Mouse (Mus musculus): Measurements from ENCODE around the gene Doc2a. TPM values are rescaled to one million over a fixed set of nuclear protein-coding genes. Genes with fewer than 3 reads are reported as not detected.

Doc2a gene
- 0.11 TPM for polyA plus RNA-seq (2014; fragmentation: Illumina TruSeq; extraction: RNeasy Lipid Tissue Mini Kit (QIAGEN cat#74804); ENCODE audit: insufficient read depth, low read depth, low replicate concordance)

GRCm38 (mm10) chr7:126847116-126847420 is at the start of gene Doc2a:
Gene Doc2a (plus strand): TSS chr7:126847416.

GRCm38 (mm10) chr7:126831539-126831938 is 15.7 kb upstream of the Doc2a start, which contains the start of gene 4930451I11Rik:
Gene 4930451I11Rik (minus strand): TSS chr7:126831639.

GRCm38 (mm10) chr7:126861429-126862130 is 14.4 kb downstream of the Doc2a start, which contains the start of gene Hirip3:
Gene Hirip3 (plus strand): TSS chr7:126861972.

GRCm38 (mm10) chr7:126862147-126862784 is 15.1 kb downstream of the Doc2a start, which contains the start of gene Ino80e:
Gene Ino80e (minus strand): TSS chr7:126862377.

GRCm38 (mm10) chr7:126884286-126885164 is 37.3 kb downstream of the Doc2a start, which contains the start of gene Taok2:
Gene Taok2 (minus strand): TSS chr7:126884703.

Other genes with a start within 250 kb of the Doc2a start
- 293 TPM for gene Nupr1, start 216.6 kb upstream of the Doc2a start, polyA plus RNA-seq (2014; fragmentation: Illumina TruSeq; extraction: RNeasy Lipid Tissue Mini Kit (QIAGEN cat#74804); ENCODE audit: insufficient read depth, low read depth, low replicate concordance)
- 42.0 TPM for gene Sgf29, start 198.1 kb upstream of the Doc2a start, polyA plus RNA-seq (2014; fragmentation: Illumina TruSeq; extraction: RNeasy Lipid Tissue Mini Kit (QIAGEN cat#74804); ENCODE audit: insufficient read depth, low read depth, low replicate concordance)
- gene Sult1a1, start 171.0 kb upstream of the Doc2a start, polyA plus RNA-seq (2014; fragmentation: Illumina TruSeq; extraction: RNeasy Lipid Tissue Mini Kit (QIAGEN cat#74804); ENCODE audit: insufficient read depth, low read depth, low replicate concordance): 90.2 TPM
- 50.0 TPM for gene Bola2, start 152.0 kb upstream of the Doc2a start, polyA plus RNA-seq (2014; fragmentation: Illumina TruSeq; extraction: RNeasy Lipid Tissue Mini Kit (QIAGEN cat#74804); ENCODE audit: insufficient read depth, low read depth, low replicate concordance)
- gene Slx1b, start 151.6 kb upstream of the Doc2a start, polyA plus RNA-seq (2014; fragmentation: Illumina TruSeq; extraction: RNeasy Lipid Tissue Mini Kit (QIAGEN cat#74804); ENCODE audit: insufficient read depth, low read depth, low replicate concordance): 7.2 TPM
- gene Coro1a, start 139.6 kb upstream of the Doc2a start, polyA plus RNA-seq (2014; fragmentation: Illumina TruSeq; extraction: RNeasy Lipid Tissue Mini Kit (QIAGEN cat#74804); ENCODE audit: insufficient read depth, low read depth, low replicate concordance): 175 TPM
- gene Mapk3, start 87.8 kb upstream of the Doc2a start, polyA plus RNA-seq (2014; fragmentation: Illumina TruSeq; extraction: RNeasy Lipid Tissue Mini Kit (QIAGEN cat#74804); ENCODE audit: insufficient read depth, low read depth, low replicate concordance): 260 TPM
- gene Gdpd3, start 81.1 kb upstream of the Doc2a start, polyA plus RNA-seq (2014; fragmentation: Illumina TruSeq; extraction: RNeasy Lipid Tissue Mini Kit (QIAGEN cat#74804); ENCODE audit: insufficient read depth, low read depth, low replicate concordance): 7.1 TPM
- gene Ypel3, start 70.5 kb upstream of the Doc2a start, polyA plus RNA-seq (2014; fragmentation: Illumina TruSeq; extraction: RNeasy Lipid Tissue Mini Kit (QIAGEN cat#74804); ENCODE audit: insufficient read depth, low read depth, low replicate concordance): 159 TPM
- gene Tbx6, start 65.9 kb upstream of the Doc2a start, polyA plus RNA-seq (2014; fragmentation: Illumina TruSeq; extraction: RNeasy Lipid Tissue Mini Kit (QIAGEN cat#74804); ENCODE audit: insufficient read depth, low read depth, low replicate concordance): 1.3 TPM
- 98.9 TPM for gene Ppp4c, start 54.9 kb upstream of the Doc2a start, polyA plus RNA-seq (2014; fragmentation: Illumina TruSeq; extraction: RNeasy Lipid Tissue Mini Kit (QIAGEN cat#74804); ENCODE audit: insufficient read depth, low read depth, low replicate concordance)
- gene Fam57b, start 49.7 kb upstream of the Doc2a start, polyA plus RNA-seq (2014; fragmentation: Illumina TruSeq; extraction: RNeasy Lipid Tissue Mini Kit (QIAGEN cat#74804); ENCODE audit: insufficient read depth, low read depth, low replicate concordance): 1.8 TPM
- gene 4930451I11Rik, start 15.8 kb upstream of the Doc2a start, polyA plus RNA-seq (2014; fragmentation: Illumina TruSeq; extraction: RNeasy Lipid Tissue Mini Kit (QIAGEN cat#74804); ENCODE audit: insufficient read depth, low read depth, low replicate concordance): not detected
- 7.5 TPM for gene Hirip3, start 14.6 kb downstream of the Doc2a start, polyA plus RNA-seq (2014; fragmentation: Illumina TruSeq; extraction: RNeasy Lipid Tissue Mini Kit (QIAGEN cat#74804); ENCODE audit: insufficient read depth, low read depth, low replicate concordance)
- gene Ino80e, start 15.0 kb downstream of the Doc2a start, polyA plus RNA-seq (2014; fragmentation: Illumina TruSeq; extraction: RNeasy Lipid Tissue Mini Kit (QIAGEN cat#74804); ENCODE audit: insufficient read depth, low read depth, low replicate concordance): 48.2 TPM
- gene Taok2, start 37.3 kb downstream of the Doc2a start, polyA plus RNA-seq (2014; fragmentation: Illumina TruSeq; extraction: RNeasy Lipid Tissue Mini Kit (QIAGEN cat#74804); ENCODE audit: insufficient read depth, low read depth, low replicate concordance): 60.3 TPM
- gene Tmem219, start 75.5 kb downstream of the Doc2a start, polyA plus RNA-seq (2014; fragmentation: Illumina TruSeq; extraction: RNeasy Lipid Tissue Mini Kit (QIAGEN cat#74804); ENCODE audit: insufficient read depth, low read depth, low replicate concordance): 57.2 TPM
- 6.6 TPM for gene Kctd13, start 81.5 kb downstream of the Doc2a start, polyA plus RNA-seq (2014; fragmentation: Illumina TruSeq; extraction: RNeasy Lipid Tissue Mini Kit (QIAGEN cat#74804); ENCODE audit: insufficient read depth, low read depth, low replicate concordance)
- not detected for gene Asphd1, start 102.2 kb downstream of the Doc2a start, polyA plus RNA-seq (2014; fragmentation: Illumina TruSeq; extraction: RNeasy Lipid Tissue Mini Kit (QIAGEN cat#74804); ENCODE audit: insufficient read depth, low read depth, low replicate concordance)
- gene Sez6l2, start 103.1 kb downstream of the Doc2a start, polyA plus RNA-seq (2014; fragmentation: Illumina TruSeq; extraction: RNeasy Lipid Tissue Mini Kit (QIAGEN cat#74804); ENCODE audit: insufficient read depth, low read depth, low replicate concordance): 0.34 TPM
- gene Cdipt, start 128.5 kb downstream of the Doc2a start, polyA plus RNA-seq (2014; fragmentation: Illumina TruSeq; extraction: RNeasy Lipid Tissue Mini Kit (QIAGEN cat#74804); ENCODE audit: insufficient read depth, low read depth, low replicate concordance): 102 TPM
- 4.1 TPM for gene Cdiptos, start 128.7 kb downstream of the Doc2a start, polyA plus RNA-seq (2014; fragmentation: Illumina TruSeq; extraction: RNeasy Lipid Tissue Mini Kit (QIAGEN cat#74804); ENCODE audit: insufficient read depth, low read depth, low replicate concordance)
- gene Mvp, start 167.2 kb downstream of the Doc2a start, polyA plus RNA-seq (2014; fragmentation: Illumina TruSeq; extraction: RNeasy Lipid Tissue Mini Kit (QIAGEN cat#74804); ENCODE audit: insufficient read depth, low read depth, low replicate concordance): 46.3 TPM
- not detected for gene Pagr1b, start 169.1 kb downstream of the Doc2a start, polyA plus RNA-seq (2014; fragmentation: Illumina TruSeq; extraction: RNeasy Lipid Tissue Mini Kit (QIAGEN cat#74804); ENCODE audit: insufficient read depth, low read depth, low replicate concordance)
- 10.9 TPM for gene Pagr1a, start 169.9 kb downstream of the Doc2a start, polyA plus RNA-seq (2014; fragmentation: Illumina TruSeq; extraction: RNeasy Lipid Tissue Mini Kit (QIAGEN cat#74804); ENCODE audit: insufficient read depth, low read depth, low replicate concordance)
- gene Gm42742, start 173.7 kb downstream of the Doc2a start, polyA plus RNA-seq (2014; fragmentation: Illumina TruSeq; extraction: RNeasy Lipid Tissue Mini Kit (QIAGEN cat#74804); ENCODE audit: insufficient read depth, low read depth, low replicate concordance): 24.7 TPM
- gene Prrt2, start 173.8 kb downstream of the Doc2a start, polyA plus RNA-seq (2014; fragmentation: Illumina TruSeq; extraction: RNeasy Lipid Tissue Mini Kit (QIAGEN cat#74804); ENCODE audit: insufficient read depth, low read depth, low replicate concordance): 0.74 TPM
- gene Maz, start 179.6 kb downstream of the Doc2a start, polyA plus RNA-seq (2014; fragmentation: Illumina TruSeq; extraction: RNeasy Lipid Tissue Mini Kit (QIAGEN cat#74804); ENCODE audit: insufficient read depth, low read depth, low replicate concordance): 57.2 TPM
- 0.95 TPM for gene Kif22, start 195.1 kb downstream of the Doc2a start, polyA plus RNA-seq (2014; fragmentation: Illumina TruSeq; extraction: RNeasy Lipid Tissue Mini Kit (QIAGEN cat#74804); ENCODE audit: insufficient read depth, low read depth, low replicate concordance)
- gene Zg16, start 239.9 kb downstream of the Doc2a start, polyA plus RNA-seq (2014; fragmentation: Illumina TruSeq; extraction: RNeasy Lipid Tissue Mini Kit (QIAGEN cat#74804); ENCODE audit: insufficient read depth, low read depth, low replicate concordance): not detected
- 23.2 TPM for gene AI467606, start 243.9 kb downstream of the Doc2a start, polyA plus RNA-seq (2014; fragmentation: Illumina TruSeq; extraction: RNeasy Lipid Tissue Mini Kit (QIAGEN cat#74804); ENCODE audit: insufficient read depth, low read depth, low replicate concordance)

Measured in lung, adult 10 weeks (tissue).